ENCODE assay signal across 21 mouse cellular contexts in genomic region chr9:99750272-99750671, GRCm38 (mm10). TPM values are rescaled to one million over a fixed set of nuclear protein-coding genes. Genes with fewer than 3 reads are reported as not detected.
DNase-seq lines count a peak whose midpoint lies in the region; ATAC-seq and TF ChIP-seq lines count a peak whose summit lies in the region.
"Had no signal": no experiment of that assay in that cellular context is flagged by ENCODE, and none has a peak within 500 bp of the region (broad histone marks: within the 10 kb centered on the region; RNA-seq: fewer than 3 reads in every experiment).

No protein-coding gene starts in this region.

- H3K27ac ChIP-seq in heart, embryonic 10.5 days = no peak overlapping the region
- H3K27ac ChIP-seq in left cerebral cortex, adult 2 months = no peak overlapping the region
- no peak overlapping the region for H3K27ac ChIP-seq in midbrain, postnatal 0 days (ENCODE audit: low read depth, low read length)
- H3K27ac ChIP-seq in midbrain, embryonic 10.5 days (replicated peaks) = no peak overlapping the region
- H3K27ac ChIP-seq: embryonic facial prominence, embryonic 13.5 days; forebrain, embryonic 10.5 days; heart, embryonic 15.5 days; hindbrain, embryonic 13.5 days had no signal

- no peak overlapping the region for H3K4me2 ChIP-seq in midbrain, postnatal 0 days (ENCODE audit: low read depth, low read length, poor library complexity, severe bottlenecking)
- H3K4me2 ChIP-seq: embryonic facial prominence, embryonic 13.5 days; heart, embryonic 15.5 days; hindbrain, embryonic 13.5 days; liver, embryonic 11.5 days had no signal

- DNase-seq in heart, embryonic 10.5 days (ENCODE audit: low spot score) = peak; percentile 56
- DNase-seq in heart, postnatal 36 days = no peak
- no peak for DNase-seq in left cerebral cortex, adult 2 months (ENCODE audit: extremely low spot score in 1 of 2, low spot score in 2 of 2)
- DNase-seq in left cerebral cortex, adult 8-10 months (ENCODE audit: low spot score in 2 of 2) = no peak
- DNase-seq in midbrain, postnatal 0 days (ENCODE audit: low spot score) = no peak
- no peak for DNase-seq in midbrain, embryonic 10.5 days (ENCODE audit: low spot score)
- DNase-seq in urinary bladder, postnatal 36 days (ENCODE audit: low spot score in 2 of 2) = no peak
- DNase-seq: cerebellum, adult 11-12 months; layer of hippocampus, adult 9-11 months; thymus, postnatal 14 days had no signal

- H3K9me3 ChIP-seq in heart, embryonic 10.5 days = no peaks in the 10 kb centered on the region
- no peaks in the 10 kb centered on the region for H3K9me3 ChIP-seq in midbrain, postnatal 0 days (ENCODE audit: low read length)
- H3K9me3 ChIP-seq in midbrain, embryonic 10.5 days (replicated peaks) = no peaks in the 10 kb centered on the region
- H3K9me3 ChIP-seq: embryonic facial prominence, embryonic 13.5 days; forebrain, embryonic 10.5 days; heart, embryonic 15.5 days; hindbrain, embryonic 13.5 days had no signal

- WGBS in heart, embryonic 10.5 days = 80% methylated on average over 4 of the region's 4 CpGs
- 84% methylated on average over 4 of the region's 4 CpGs for WGBS in midbrain, postnatal 0 days
- WGBS in midbrain, embryonic 10.5 days = 81% methylated on average over 4 of the region's 4 CpGs

- H3K4me1 ChIP-seq in heart, embryonic 10.5 days = no peaks in the 10 kb centered on the region
- no peaks in the 10 kb centered on the region for H3K4me1 ChIP-seq in midbrain, postnatal 0 days (ENCODE audit: insufficient read depth, low read length)
- H3K4me1 ChIP-seq in midbrain, embryonic 10.5 days = 0 out of 2 replicates have a peak, but pooled peaks cover 6% of the 10 kb centered on the region
- H3K4me1 ChIP-seq: embryonic facial prominence, embryonic 13.5 days; heart, embryonic 15.5 days had no signal

- no peak overlapping the region for H3K9ac ChIP-seq in midbrain, postnatal 0 days (replicated peaks; ENCODE audit: low read length, poor library complexity, severe bottlenecking)
- H3K9ac ChIP-seq: embryonic facial prominence, embryonic 13.5 days; heart, embryonic 15.5 days; hindbrain, embryonic 13.5 days had no signal

- H3K36me3 ChIP-seq in heart, embryonic 10.5 days = no peaks in the 10 kb centered on the region
- no peaks in the 10 kb centered on the region for H3K36me3 ChIP-seq in midbrain, postnatal 0 days (ENCODE audit: insufficient read depth, low read length)
- no peaks in the 10 kb centered on the region for H3K36me3 ChIP-seq in midbrain, embryonic 10.5 days
- H3K36me3 ChIP-seq: embryonic facial prominence, embryonic 13.5 days; forebrain, embryonic 10.5 days; heart, embryonic 15.5 days; hindbrain, embryonic 13.5 days had no signal

- peak; percentile 32 for TF ChIP-seq CTCF in left cerebral cortex, adult 2 months (IDR thresholded peaks at IDR 0.05)
- peak; percentile 44 for TF ChIP-seq CTCF in midbrain, postnatal 0 days (IDR thresholded peaks at IDR 0.05)

- no peaks in the 10 kb centered on the region for H3K27me3 ChIP-seq in heart, embryonic 10.5 days (ENCODE audit: insufficient read depth, poor library complexity, severe bottlenecking)
- no peaks in the 10 kb centered on the region for H3K27me3 ChIP-seq in midbrain, postnatal 0 days (ENCODE audit: insufficient read depth, low read length)
- no peaks in the 10 kb centered on the region for H3K27me3 ChIP-seq in midbrain, embryonic 10.5 days (ENCODE audit: low read depth, poor library complexity, severe bottlenecking)
- H3K27me3 ChIP-seq: embryonic facial prominence, embryonic 13.5 days; heart, embryonic 15.5 days had no signal

- intact Hi-C loops in heart, postnatal 36 days (cut with DNase I) = no loop called here
- intact Hi-C loops in left cerebral cortex, adult 2 months (cut with DNase I) = no loop called here

- no peak for ATAC-seq in midbrain, postnatal 0 days (ENCODE audit: low FRiP score)
- ATAC-seq in erythroid progenitor cell, adult 5-6 weeks (replicated peaks; ENCODE audit: low FRiP score, poor library complexity, severe bottlenecking) = no peak

- H3K4me3 ChIP-seq in heart, embryonic 10.5 days = no peak overlapping the region
- no peak overlapping the region for H3K4me3 ChIP-seq in left cerebral cortex, adult 2 months
- H3K4me3 ChIP-seq in midbrain, postnatal 0 days (ENCODE audit: low read depth, low read length) = no peak overlapping the region
- no peak overlapping the region for H3K4me3 ChIP-seq in midbrain, embryonic 10.5 days
- H3K4me3 ChIP-seq: embryonic facial prominence, embryonic 13.5 days; forebrain, embryonic 10.5 days; heart, embryonic 15.5 days; hindbrain, embryonic 13.5 days had no signal

RNA-seq across cellular contexts. Expression of gene Cldn18, which starts 33.2 kb away (rescaled TPM):
- 0.20 TPM in 1 of 2 replicates, not detected in the other for polyA plus RNA-seq in heart, embryonic 10.5 days (2016; fragmentation: Nextera tagmentation; extraction: Ambion mirVana)
- total RNA-seq in heart, postnatal 36 days (2021) = not detected
- total RNA-seq in left cerebral cortex, adult 2 months (2021) = not detected
- total RNA-seq in left cerebral cortex, adult 8-10 months (2022) = not detected
- not detected in 2 replicates for total RNA-seq in midbrain, postnatal 0 days (2014; rRNA removed)
- not detected in 2 replicates for polyA plus RNA-seq in midbrain, postnatal 0 days (2015; fragmentation: Nextera tagmentation; extraction: Ambion mirVana)
- not detected in 2 replicates for polyA plus RNA-seq in midbrain, embryonic 10.5 days (2016; fragmentation: Nextera tagmentation; extraction: Ambion mirVana)
- total RNA-seq in erythroid progenitor cell, adult 5-6 weeks (2015; ENCODE audit: low replicate concordance) = 0.36 TPM in 1 of 2 replicates, not detected in the other
- total RNA-seq in erythroid progenitor cell, adult 5-6 weeks (2017; ENCODE audit: low replicate concordance) = not detected in 2 replicates
- total RNA-seq: adrenal gland, adult 18-20 months; common myeloid progenitor, adult 5-6 weeks; left cerebral cortex, postnatal 14 days; megakaryocyte progenitor cell, adult 5-6 weeks had no signal
- polyA plus RNA-seq: neural tube, embryonic 14.5 days had no signal
